Mouse (Mus musculus): ENCODE measurements at regions not wholly inside any gene's neighbourhood (a gene's known extent, or its start where the extent isn't known, plus 50 kb on each side); places are given as distances from the start of the nearest gene placed in this dataset.

DNA sequence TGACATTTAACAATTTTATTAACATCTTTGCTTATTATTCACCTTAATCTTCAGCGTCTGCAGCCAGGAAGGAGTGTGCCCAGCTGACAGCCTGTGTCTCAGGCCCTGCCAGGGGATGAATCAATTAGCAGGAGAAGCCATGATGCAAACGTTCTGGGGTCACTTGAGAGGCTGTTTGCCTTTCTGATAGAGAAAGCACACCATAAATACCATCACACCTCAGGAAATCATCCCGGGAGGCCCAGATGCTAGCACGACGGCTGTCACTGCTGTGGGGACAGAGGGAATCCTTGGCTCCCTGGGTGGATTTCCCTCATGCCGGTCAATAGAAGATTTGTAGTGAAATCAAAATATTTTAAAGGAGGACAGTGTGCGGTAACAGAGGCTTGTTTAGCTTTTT, 343.7 kb upstream of the Hnrnpa3 start:
- in situ Hi-C loops (cut with MboI; ENCODE audit: low pct_ligation_motif_present, low pct_unique_long_range_greater_than_20kb, low sequenced_read_pairs) (loop anchor here (25.0 kb wide), 1 partner anchor 628 kb away; the partner anchor contains the start of genes Hoxd10, Hoxd11, Hoxd12 and Hoxd9), dilution Hi-C loops (cut with MboI; ENCODE audit: extremely low pct_ligation_motif_present, extremely low pct_unique_long_range_greater_than_20kb, low sequenced_read_pairs) (no loop called here)
- H3K4me1 ChIP-seq (ENCODE audit: control insufficient read depth in 1 of 2, insufficient read depth in 2 of 2) = no peaks in the 10 kb centered on the region
- H3K9me3 ChIP-seq (replicated peaks; ENCODE audit: low read length) = no peaks in the 10 kb centered on the region
- H3K4me3 ChIP-seq (replicated peaks in 1 of 3; ENCODE audit: low read depth in 2 of 3, low read length in 2 of 3, poor library complexity in 1 of 3) = no peak overlapping the region
- no peaks in the 10 kb centered on the region for H3K36me3 ChIP-seq (replicated peaks in 1 of 2; ENCODE audit: control insufficient read depth in 1 of 2, insufficient read depth in 1 of 2, low read length in 1 of 2)
- no peak for DNase-seq (ENCODE audit: extremely low read depth)
- no peak overlapping the region for H3K27ac ChIP-seq (ENCODE audit: insufficient read depth, low read depth)
- H3K27me3 ChIP-seq (replicated peaks) = no peaks in the 10 kb centered on the region
- no peak for TF ChIP-seq PAX5 (IDR thresholded peaks at IDR 0.05; ENCODE audit: low read length)
- TF ChIP-seq RCOR1 (conservative IDR thresholded peaks at IDR 0.05; ENCODE audit: low read depth, low read length) = no peak
- no peak for TF ChIP-seq MEF2A (IDR thresholded peaks at IDR 0.05; ENCODE audit: borderline replicate concordance, low read depth, low read length)
- no peak for TF ChIP-seq MYC (IDR thresholded peaks at IDR 0.05; ENCODE audit: low read depth, low read length)
- TF ChIP-seq KAT2A (IDR thresholded peaks at IDR 0.05; ENCODE audit: insufficient replicate concordance, low read length) = no peak
- TF ChIP-seq MAX (IDR thresholded peaks at IDR 0.05; ENCODE audit: low read length) = no peak
- TF ChIP-seq ZC3H11A (IDR thresholded peaks at IDR 0.05; ENCODE audit: low read depth, low read length) = no peak
- TF ChIP-seq JUN (IDR thresholded peaks at IDR 0.05; ENCODE audit: insufficient read depth, low read depth, low read length) = no peak
- TF ChIP-seq EP300 (IDR thresholded peaks at IDR 0.05; ENCODE audit: low read length) = no peak
- no peak for TF ChIP-seq NELFE (IDR thresholded peaks at IDR 0.05; ENCODE audit: low read depth, low read length)
- no peak for TF ChIP-seq IRF4 (IDR thresholded peaks at IDR 0.05; ENCODE audit: low read depth, low read length)
- H3K9ac ChIP-seq (ENCODE audit: insufficient read depth, low read depth) = no peak overlapping the region
- no peak overlapping the region for H3K4me2 ChIP-seq (ENCODE audit: insufficient read depth, low read depth, poor library complexity, severe bottlenecking)
- no peaks in the 10 kb centered on the region for H3K79me2 ChIP-seq (replicated peaks; ENCODE audit: control insufficient read depth, extremely low read depth, insufficient read depth, poor library complexity, severe bottlenecking)

DNA sequence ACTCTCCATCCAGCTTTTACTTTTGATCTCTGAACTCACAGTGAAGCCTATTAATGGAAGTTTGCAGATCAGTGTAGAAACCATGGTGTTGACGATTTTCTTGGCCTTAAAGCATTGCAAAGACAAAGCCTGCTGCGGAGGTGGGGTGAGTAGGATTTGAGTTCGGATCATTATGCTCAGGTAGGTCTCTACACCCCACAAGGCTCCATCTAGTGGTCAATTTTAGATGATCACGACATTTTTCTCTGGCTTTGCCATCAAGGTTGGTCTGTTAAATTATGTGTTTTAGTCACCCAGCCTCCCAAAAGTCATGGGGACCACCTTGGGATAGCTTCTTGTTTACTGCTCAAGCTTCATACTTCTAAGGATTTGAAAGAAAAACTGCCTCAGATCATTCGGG, 340.9 kb upstream of the Hnrnpa3 start:
- Histone ChIP-seq H3K36me3 (replicated peaks in 1 of 2; ENCODE audit: control insufficient read depth in 1 of 2, insufficient read depth in 1 of 2, low read length in 1 of 2) (no peaks in the 10 kb centered on the region), H3K4me3 (replicated peaks in 1 of 3; ENCODE audit: low read depth in 2 of 3, low read length in 2 of 3, poor library complexity in 1 of 3) (no peak overlapping the region), H3K27ac (ENCODE audit: insufficient read depth, low read depth) (no peak overlapping the region), H3K79me2 (replicated peaks; ENCODE audit: control insufficient read depth, extremely low read depth, insufficient read depth, poor library complexity, severe bottlenecking) (no peaks in the 10 kb centered on the region), H3K9me3 (replicated peaks; ENCODE audit: low read length) (no peaks in the 10 kb centered on the region), H3K4me1 (ENCODE audit: control insufficient read depth in 1 of 2, insufficient read depth in 2 of 2) (no peaks in the 10 kb centered on the region), H3K9ac (ENCODE audit: insufficient read depth, low read depth) (no peak overlapping the region), H3K27me3 (replicated peaks) (no peaks in the 10 kb centered on the region), H3K4me2 (ENCODE audit: insufficient read depth, low read depth, poor library complexity, severe bottlenecking) (no peak overlapping the region)
- peak; percentile 26 for DNase-seq (ENCODE audit: extremely low read depth)
- TF ChIP-seq POLR2A (IDR thresholded peaks at IDR 0.05; ENCODE audit: low read depth, low read length) = no peak
- TF ChIP-seq MEF2A (IDR thresholded peaks at IDR 0.05; ENCODE audit: borderline replicate concordance, low read depth, low read length) = no peak
- no peak for TF ChIP-seq PAX5 (IDR thresholded peaks at IDR 0.05; ENCODE audit: low read length)
- peak; percentile 67 for TF ChIP-seq CTCF (conservative IDR thresholded peaks at IDR 0.05 in 1 of 2, IDR thresholded peaks at IDR 0.05 in 1 of 2; ENCODE audit: low read depth in 2 of 2, low read length in 2 of 2)
- peak; percentile 22 for TF ChIP-seq RAD21 (IDR thresholded peaks at IDR 0.05; ENCODE audit: low read depth, low read length)
- TF ChIP-seq ETS1 (conservative IDR thresholded peaks at IDR 0.05; ENCODE audit: low read depth, low read length) = no peak
- no peak for TF ChIP-seq UBTF (IDR thresholded peaks at IDR 0.05; ENCODE audit: low read depth, low read length)
- peak; percentile 60 for TF ChIP-seq SMC3 (IDR thresholded peaks at IDR 0.05; ENCODE audit: low read depth, low read length)
- dilution Hi-C loops (cut with MboI; ENCODE audit: extremely low pct_ligation_motif_present, extremely low pct_unique_long_range_greater_than_20kb, low sequenced_read_pairs) (no loop called here), in situ Hi-C loops (cut with MboI; ENCODE audit: low pct_ligation_motif_present, low pct_unique_long_range_greater_than_20kb, low sequenced_read_pairs) (loop anchor here (25.0 kb wide), 1 partner anchor 631 kb away; the partner anchor contains the start of genes Hoxd10, Hoxd11, Hoxd12 and Hoxd9)
